Mouse (Mus musculus): ENCODE data around the gene 1700003E16Rik. TPM values are rescaled to one million over a fixed set of nuclear protein-coding genes. Genes with fewer than 3 reads are reported as not detected.

The 1700003E16Rik gene
- 2.1 and 2.2 TPM in 2 replicates for polyA plus RNA-seq (2015; fragmentation: Nextera tagmentation; extraction: Ambion mirVana)

DNA sequence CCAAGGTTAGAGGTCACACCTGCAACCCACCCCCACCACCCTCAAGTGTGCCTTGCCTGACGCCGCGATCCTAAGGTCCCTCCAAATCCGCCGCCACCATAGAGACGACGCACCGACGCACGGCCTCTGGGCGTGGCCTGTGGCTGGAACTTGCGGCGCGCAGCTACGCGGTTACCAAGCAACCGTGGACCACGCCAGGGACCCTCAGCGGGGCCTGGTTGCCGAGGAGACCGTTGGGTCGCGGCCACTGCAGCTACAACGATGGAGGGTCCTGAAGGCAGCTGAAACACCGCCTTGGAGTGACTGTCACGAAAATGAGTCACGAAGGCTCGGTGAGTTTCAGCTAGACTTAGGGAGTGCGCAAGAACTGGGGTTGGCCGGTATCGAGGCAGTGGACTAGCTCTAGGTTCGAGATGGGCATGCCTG, at the start of gene 1700003E16Rik, which contains the start of gene Wdr54:
Gene 1700003E16Rik, plus strand, starts transcription at position 146 of the 426 bp plus-strand sequence.
Gene Wdr54, minus strand, starts transcription at position 139 of the 426 bp plus-strand sequence.
- peak within 1 kb of the TSS; percentile 61 for H3K4me3 ChIP-seq (replicated peaks; ENCODE audit: low read length)
- no peaks in the 10 kb centered on the region for H3K9me3 ChIP-seq (replicated peaks; ENCODE audit: control insufficient read depth, low read length)
- H3K4me1 ChIP-seq (ENCODE audit: control insufficient read depth, insufficient read depth, low read length) = peaks cover 9% of the 10 kb centered on the region; the same call in 1 of the 2 replicates
- peak; percentile 71; the same call in 1 of the 2 replicates for ATAC-seq (ENCODE audit: insufficient read depth, low FRiP score)
- H3K36me3 ChIP-seq (ENCODE audit: control insufficient read depth, insufficient read depth, low read length) = no peaks in the 10 kb centered on the region
- peak within 1 kb of the TSS; percentile 96 for H3K4me2 ChIP-seq (ENCODE audit: low read depth, low read length)
- H3K9ac ChIP-seq (ENCODE audit: low read length) = peak within 1 kb of the TSS; percentile 71
- no peak within 1 kb of the TSS for H3K27ac ChIP-seq (ENCODE audit: low read length)
- peaks cover 12% of the 10 kb centered on the region for H3K27me3 ChIP-seq (ENCODE audit: control insufficient read depth, insufficient read depth, low read length)
- WGBS = 1% methylated on average over 32 of the region's 32 CpGs

DNA sequence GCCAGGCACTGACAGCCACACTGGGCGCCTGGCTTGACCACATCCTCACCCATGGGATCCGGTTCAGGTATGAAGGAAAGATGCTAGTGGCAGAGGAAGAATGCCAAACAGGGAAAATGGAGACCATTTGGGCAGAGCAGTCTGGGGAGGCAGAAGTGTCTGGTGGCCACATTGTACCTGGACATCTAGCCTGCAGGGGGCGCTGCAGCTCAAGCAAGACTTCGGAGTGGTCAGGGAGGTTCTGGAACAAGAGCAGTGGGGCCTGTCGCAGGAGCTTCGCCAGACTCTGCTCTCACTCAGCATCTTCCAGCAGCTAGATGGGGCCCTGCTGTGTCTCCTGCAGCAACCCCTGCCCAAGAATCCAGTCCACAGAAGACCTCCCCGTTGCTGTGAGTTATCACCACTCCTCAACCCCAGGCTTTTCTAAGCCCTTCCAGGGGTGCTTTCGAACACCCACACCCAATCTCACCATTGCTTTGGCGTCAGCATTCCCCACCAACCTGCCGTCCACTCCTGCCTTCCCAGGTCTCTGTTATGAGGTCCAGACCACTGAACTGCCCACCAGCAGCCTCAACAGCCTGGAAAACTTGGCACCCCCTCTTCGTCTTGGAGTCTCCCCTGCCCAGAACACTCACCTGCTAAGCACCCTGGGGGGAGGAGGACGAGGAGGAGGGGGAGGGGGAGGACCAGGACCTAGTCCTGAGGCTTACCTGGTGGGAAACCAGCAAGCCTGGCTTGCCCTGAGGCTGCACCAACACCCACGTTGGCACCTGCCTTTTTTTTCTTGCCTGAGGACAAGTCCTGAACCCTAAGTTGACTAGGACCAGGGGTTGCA, 48.4 kb upstream of the 1700003E16Rik start:
- H3K9me3 ChIP-seq (replicated peaks; ENCODE audit: control insufficient read depth, low read length) = no peaks in the 10 kb centered on the region
- no peaks in the 10 kb centered on the region for H3K36me3 ChIP-seq (ENCODE audit: control insufficient read depth, insufficient read depth, low read length)
- peak overlapping the region; percentile 83; the same call in 1 of the 2 replicates for H3K27ac ChIP-seq (ENCODE audit: low read length)
- peak overlapping the region; percentile 91 for H3K4me2 ChIP-seq (ENCODE audit: low read depth, low read length)
- WGBS = 36% methylated on average over 13 of the region's 13 CpGs
- H3K27me3 ChIP-seq (ENCODE audit: control insufficient read depth, insufficient read depth, low read length) = no peaks in the 10 kb centered on the region
- no peak for ATAC-seq (ENCODE audit: insufficient read depth, low FRiP score)
- H3K4me3 ChIP-seq (replicated peaks; ENCODE audit: low read length) = peak overlapping the region; percentile 99; the same call in 1 of the 2 replicates
- peak overlapping the region; percentile 97 for H3K9ac ChIP-seq (ENCODE audit: low read length)
- H3K4me1 ChIP-seq (ENCODE audit: control insufficient read depth, insufficient read depth, low read length) = peaks cover 27% of the 10 kb centered on the region

- peak within 1 kb of the TSS; percentile 91 for H3K4me2 ChIP-seq (ENCODE audit: low read depth, low read length)
- ATAC-seq (ENCODE audit: insufficient read depth, low FRiP score) = peak; percentile 87
- WGBS = under 1% methylated on average over 76 of the region's 76 CpGs
Observed at GRCm38 (mm10) chr6:83108762-83109668, 47.2 kb upstream of the 1700003E16Rik start, which contains the start of gene Mrpl53. Mrpl53 (plus strand) TSS chr6:83109040.

GRCm38 (mm10) chr6:83111510-83112136, 44.6 kb upstream of the 1700003E16Rik start:
- Histone ChIP-seq H3K27ac (ENCODE audit: low read length) (no peak overlapping the region), H3K4me2 (ENCODE audit: low read depth, low read length) (no peak overlapping the region), H3K9ac (ENCODE audit: low read length) (no peak overlapping the region), H3K9me3 (replicated peaks; ENCODE audit: control insufficient read depth, low read length) (no peaks in the 10 kb centered on the region), H3K4me1 (ENCODE audit: control insufficient read depth, insufficient read depth, low read length) (peaks cover 28% of the 10 kb centered on the region), H3K27me3 (ENCODE audit: control insufficient read depth, insufficient read depth, low read length) (no peaks in the 10 kb centered on the region), H3K4me3 (replicated peaks; ENCODE audit: low read length) (no peak overlapping the region), H3K36me3 (ENCODE audit: control insufficient read depth, insufficient read depth, low read length) (no peaks in the 10 kb centered on the region)
- ATAC-seq (ENCODE audit: insufficient read depth, low FRiP score) = no peak
- 84% methylated on average over 4 of the region's 4 CpGs for WGBS

More at GRCm38 (mm10) chr6:83108762-83109668, 47.2 kb upstream of the 1700003E16Rik start, which contains the start of gene Mrpl53:
- no peaks in the 10 kb centered on the region for H3K27me3 ChIP-seq (ENCODE audit: control insufficient read depth, insufficient read depth, low read length)
- no peaks in the 10 kb centered on the region for H3K9me3 ChIP-seq (replicated peaks; ENCODE audit: control insufficient read depth, low read length)
- H3K4me3 ChIP-seq (replicated peaks; ENCODE audit: low read length) = peak within 1 kb of the TSS; percentile 99
- H3K4me1 ChIP-seq (ENCODE audit: control insufficient read depth, insufficient read depth, low read length) = peaks cover 20% of the 10 kb centered on the region
- H3K9ac ChIP-seq (ENCODE audit: low read length) = peak within 1 kb of the TSS; percentile 97
- peak within 1 kb of the TSS; percentile 83 for H3K27ac ChIP-seq (ENCODE audit: low read length)
- H3K36me3 ChIP-seq (ENCODE audit: control insufficient read depth, insufficient read depth, low read length) = no peaks in the 10 kb centered on the region

DNA sequence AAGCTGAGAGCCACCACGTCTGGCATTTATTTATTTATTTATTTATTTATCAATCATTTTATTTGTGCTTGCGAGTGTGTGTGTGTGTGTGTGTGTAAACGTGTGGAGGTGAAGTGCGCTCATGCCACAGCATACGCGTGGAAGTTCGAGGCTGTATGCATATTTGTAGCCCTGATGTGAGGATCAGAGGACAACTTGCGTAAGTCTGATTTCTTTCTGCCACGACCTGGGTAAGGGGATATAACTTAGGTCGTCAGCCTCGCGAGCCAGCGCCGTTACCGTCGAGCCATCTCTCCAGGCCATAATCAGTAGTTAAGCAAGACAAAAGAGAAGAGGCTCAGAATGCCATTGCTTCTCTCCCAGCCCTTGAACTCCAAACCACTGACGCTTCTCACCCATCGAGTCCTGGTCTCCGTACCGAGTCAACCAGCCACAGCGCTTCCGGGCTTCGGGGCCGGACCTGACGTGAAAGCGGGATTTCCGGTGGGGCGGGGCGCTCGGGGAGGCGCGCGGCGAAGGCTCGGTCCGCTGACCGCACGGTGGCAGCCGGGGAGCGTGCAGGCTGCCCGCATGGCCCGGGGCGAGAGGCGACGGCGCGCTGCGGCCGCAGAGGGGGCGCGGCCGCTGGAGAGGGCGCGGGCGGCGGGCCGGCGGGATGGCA, 41.1 kb upstream of the 1700003E16Rik start, which contains the start of gene Mogs:
Gene Mogs, plus strand, starts transcription at position 486 of the 661 bp plus-strand sequence.
- Histone ChIP-seq H3K4me1 (ENCODE audit: control insufficient read depth, insufficient read depth, low read length) (peaks cover 22% of the 10 kb centered on the region), H3K27ac (ENCODE audit: low read length) (peak within 1 kb of the TSS; percentile 88)
- WGBS = under 1% methylated on average over 58 of the region's 58 CpGs

DNA sequence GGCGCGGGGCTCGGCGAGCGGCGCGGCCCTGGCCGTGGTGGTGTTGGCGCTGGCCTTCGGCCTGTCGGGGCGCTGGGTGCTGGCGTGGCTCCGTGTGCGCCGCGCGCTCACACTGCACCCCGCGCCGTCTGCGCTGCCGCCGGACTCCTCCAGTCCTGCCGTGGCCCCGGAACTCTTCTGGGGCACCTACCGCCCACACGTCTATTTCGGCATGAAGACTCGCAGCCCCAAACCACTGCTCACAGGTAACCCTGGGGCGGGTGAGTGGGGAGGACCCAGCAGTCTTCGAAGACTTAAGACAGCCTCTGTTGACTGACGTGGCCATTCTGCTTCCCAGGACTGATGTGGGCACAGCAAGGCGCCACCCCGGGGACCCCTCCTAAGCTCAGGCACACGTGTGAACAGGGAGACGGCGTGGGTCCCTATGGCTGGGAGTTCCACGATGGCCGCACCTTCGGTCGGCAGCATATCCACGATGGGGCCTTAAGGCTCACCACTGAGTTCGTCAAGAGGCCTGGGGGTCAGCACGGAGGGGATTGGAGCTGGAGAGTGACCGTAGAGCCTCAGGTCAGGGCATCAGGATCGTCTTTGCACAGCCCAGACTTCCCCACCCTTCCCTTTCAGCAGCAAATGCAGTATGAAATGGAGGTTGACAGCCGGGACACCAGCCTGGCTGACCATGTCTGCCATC, 40.4 kb upstream of the 1700003E16Rik start:
- under 1% methylated on average over 42 of the region's 48 CpGs for WGBS
- Histone ChIP-seq H3K36me3 (ENCODE audit: control insufficient read depth, insufficient read depth, low read length) (peaks cover 12% of the 10 kb centered on the region), H3K4me1 (ENCODE audit: control insufficient read depth, insufficient read depth, low read length) (peaks cover 24% of the 10 kb centered on the region), H3K27me3 (ENCODE audit: control insufficient read depth, insufficient read depth, low read length) (no peaks in the 10 kb centered on the region), H3K4me3 (replicated peaks; ENCODE audit: low read length) (peak overlapping the region; percentile 86), H3K9me3 (replicated peaks; ENCODE audit: control insufficient read depth, low read length) (no peaks in the 10 kb centered on the region), H3K27ac (ENCODE audit: low read length) (peak overlapping the region; percentile 88), H3K4me2 (ENCODE audit: low read depth, low read length) (peak overlapping the region; percentile 90), H3K9ac (ENCODE audit: low read length) (peak overlapping the region; percentile 93)
- ATAC-seq (ENCODE audit: insufficient read depth, low FRiP score) = peak; percentile 16; the same call in 1 of the 2 replicates

More for the DNA sequence above, 41.1 kb upstream of the 1700003E16Rik start, which contains the start of gene Mogs:
- no peaks in the 10 kb centered on the region for H3K27me3 ChIP-seq (ENCODE audit: control insufficient read depth, insufficient read depth, low read length)
- H3K9me3 ChIP-seq (replicated peaks; ENCODE audit: control insufficient read depth, low read length) = no peaks in the 10 kb centered on the region
- H3K36me3 ChIP-seq (ENCODE audit: control insufficient read depth, insufficient read depth, low read length) = peaks cover 12% of the 10 kb centered on the region
- peak within 1 kb of the TSS; percentile 90 for H3K4me2 ChIP-seq (ENCODE audit: low read depth, low read length)
- peak; percentile 93 for ATAC-seq (ENCODE audit: insufficient read depth, low FRiP score)
- H3K9ac ChIP-seq (ENCODE audit: low read length) = peak within 1 kb of the TSS; percentile 93
- peak within 1 kb of the TSS; percentile 86 for H3K4me3 ChIP-seq (replicated peaks; ENCODE audit: low read length)

GRCm38 (mm10) chr6:83116373-83117164, 39.6 kb upstream of the 1700003E16Rik start:
- H3K27ac ChIP-seq (ENCODE audit: low read length) = no peak overlapping the region
- peak overlapping the region; percentile 93 for H3K9ac ChIP-seq (ENCODE audit: low read length)
- no peaks in the 10 kb centered on the region for H3K27me3 ChIP-seq (ENCODE audit: control insufficient read depth, insufficient read depth, low read length)
- H3K4me1 ChIP-seq (ENCODE audit: control insufficient read depth, insufficient read depth, low read length) = peaks cover 24% of the 10 kb centered on the region
- no peak for ATAC-seq (ENCODE audit: insufficient read depth, low FRiP score)
- 66% methylated on average over 11 of the region's 11 CpGs for WGBS
- H3K4me3 ChIP-seq (replicated peaks; ENCODE audit: low read length) = peak overlapping the region; percentile 86
- peaks cover 12% of the 10 kb centered on the region for H3K36me3 ChIP-seq (ENCODE audit: control insufficient read depth, insufficient read depth, low read length)
- H3K4me2 ChIP-seq (ENCODE audit: low read depth, low read length) = peak overlapping the region; percentile 90
- H3K9me3 ChIP-seq (replicated peaks; ENCODE audit: control insufficient read depth, low read length) = no peaks in the 10 kb centered on the region

All from stomach, embryonic 16.5 days (tissue).